Mouse (Mus musculus) embryonic facial prominence, embryonic 14.5 days (tissue): ENCODE measurements around the gene Hpgds. TPM values are rescaled to one million over a fixed set of nuclear protein-coding genes. Genes with fewer than 3 reads are reported as not detected.

Experiments used
- ATAC-seq: fragments of 200-750 bp; cut with Nextera tagmentation; 2 replicates; pipeline ENCODE4 v1.8.0; 2017; ENCODE audit warnings: low read depth, moderate number of reproducible peaks, moderate TSS enrichment
- DNase-seq: peaks from one replicate; pipeline ENCODE4 v3.0.0-alpha.2; 2015; ENCODE audit warnings: low spot score
- H3K27ac ChIP-seq: fragments of 300-500 bp; sonication (generic); replicated peaks from 2 replicates; pipeline ENCODE4 v1.5.1; 2014; ENCODE audit warnings: low read depth, mild to moderate bottlenecking, low read length, moderate library complexity
- H3K27me3 ChIP-seq: fragments of 300-500 bp; sonication (generic); replicated peaks from 2 replicates; pipeline ENCODE4 v1.6.1; 2014; ENCODE audit warnings: low read length; ENCODE audit not compliant: control insufficient read depth, insufficient read depth
- H3K36me3 ChIP-seq: fragments of 300-500 bp; sonication (generic); 2 replicates; pipeline ENCODE4 v1.6.1; 2014; ENCODE audit warnings: low read length, mixed read lengths; ENCODE audit not compliant: control insufficient read depth, insufficient read depth
- H3K4me1 ChIP-seq: fragments of 300-500 bp; sonication (generic); 2 replicates; pipeline ENCODE4 v1.6.1; 2014; ENCODE audit warnings: antibody characterized with exemption, low read length; ENCODE audit not compliant: control insufficient read depth, insufficient read depth
- H3K4me2 ChIP-seq: fragments of 300-500 bp; sonication (generic); 2 replicates; pipeline ENCODE4 v1.6.1; 2014; ENCODE audit warnings: low read depth, mild to moderate bottlenecking, low read length, moderate library complexity, mixed read lengths
- H3K4me3 ChIP-seq: fragments of 300-500 bp; sonication (generic); 2 replicates; pipeline ENCODE4 v1.5.1; 2014; ENCODE audit warnings: low read depth, mild to moderate bottlenecking, low read length
- H3K9ac ChIP-seq: fragments of 300-500 bp; sonication (generic); 2 replicates; pipeline ENCODE4 v1.6.1; 2014; ENCODE audit warnings: low read depth, mild to moderate bottlenecking, low read length, moderate library complexity, mixed read lengths
- H3K9me3 ChIP-seq: fragments of 300-500 bp; sonication (generic); 2 replicates; pipeline ENCODE4 v1.6.1; 2016; ENCODE audit warnings: low read length; ENCODE audit not compliant: control insufficient read depth
- WGBS: fragments of 180-500 bp; shearing (Covaris S2); extraction: QIAGEN DNeasy Blood & Tissue Kit; methylation state at CpG from one replicate; pipeline ENCODE4 v1.1.7; 2014; 5-methylcytosine and 5-hydroxymethylcytosine counted together
- polyA plus RNA-seq: library from polyadenylated mRNA; unstranded; fragments of >200 nt; fragmentation: Nextera tagmentation; extraction: Ambion mirVana; gene quantifications from 2 replicates; pipeline ENCODE4 v1.2.1, GENCODE M21; 2014

Hpgds gene
- polyA plus RNA-seq, result 9.9 and 12.1 TPM in 2 replicates

DNA sequence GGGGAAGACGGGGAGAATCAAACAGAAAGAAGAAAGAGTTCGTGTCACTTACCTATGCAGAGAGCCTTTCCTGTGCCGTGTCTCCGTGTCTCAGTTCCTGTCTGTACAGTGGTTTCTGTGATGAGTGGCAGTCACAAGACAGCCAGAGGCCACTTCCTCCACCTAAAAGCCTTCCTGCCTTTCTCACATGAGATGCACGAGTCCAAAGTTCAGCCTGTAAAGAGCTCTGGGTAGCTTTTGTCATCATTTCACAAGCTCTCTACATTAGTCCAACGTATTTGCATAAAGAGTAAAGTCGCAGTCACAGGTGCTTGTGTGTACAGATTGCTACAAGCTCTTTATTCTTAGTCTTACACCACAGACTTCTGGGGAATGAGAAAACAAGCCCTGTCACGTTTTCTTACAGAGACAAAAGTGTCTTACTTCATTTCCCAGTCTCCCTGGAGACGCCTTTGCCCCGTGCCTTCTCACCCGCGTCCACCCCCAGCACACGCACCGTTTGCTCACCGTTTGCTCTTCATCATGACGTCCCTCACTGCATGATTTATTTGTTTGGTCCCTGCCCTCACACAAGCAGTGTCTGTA is at the start of gene Hpgds:
Gene Hpgds (minus strand): TSS at position 288 of the 585 bp plus-strand sequence.
- no peaks in the 10 kb centered on the region for H3K27me3 ChIP-seq
- no peaks in the 10 kb centered on the region for H3K9me3 ChIP-seq
- H3K9ac ChIP-seq, result no peak within 1 kb of the TSS
- H3K4me2 ChIP-seq, result 0 out of 2 replicates have a peak within 1 kb of the TSS, but pooled peaks have one; percentile 20
- H3K36me3 ChIP-seq, result no peaks in the 10 kb centered on the region
- 0 out of 2 replicates have a peak within 1 kb of the TSS, but pooled peaks have one; percentile 6 for H3K4me3 ChIP-seq
- no peak within 1 kb of the TSS for H3K27ac ChIP-seq
- WGBS, result 60% methylated on average over 16 of the region's 16 CpGs
- no peak for ATAC-seq
- DNase-seq, result peak; percentile 48
- H3K4me1 ChIP-seq, result no peaks in the 10 kb centered on the region

DNA sequence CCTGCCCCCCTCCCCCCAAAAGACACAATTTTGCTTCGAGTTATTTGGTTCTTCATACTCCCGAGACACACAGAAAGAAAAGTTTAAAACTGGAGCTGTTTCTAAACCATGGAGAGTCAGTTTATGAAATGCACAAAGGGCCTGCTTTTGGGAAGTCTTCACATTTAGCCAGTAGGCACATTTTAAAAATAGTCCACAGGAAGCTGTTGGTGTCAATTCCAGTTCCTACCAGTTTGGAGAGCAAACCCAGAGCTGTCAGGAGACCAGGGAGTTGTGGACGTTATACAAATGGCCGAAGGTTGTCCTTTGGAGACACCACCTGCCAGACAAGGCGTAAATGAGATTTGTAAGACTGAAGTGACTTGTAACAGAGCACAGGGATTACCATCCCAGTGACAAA is 20.3 kb upstream of the Hpgds start:
- no peaks in the 10 kb centered on the region for H3K4me1 ChIP-seq
- no peak overlapping the region for H3K4me2 ChIP-seq
- ATAC-seq (no peak), DNase-seq (no peak)
- H3K9ac ChIP-seq, result no peak overlapping the region
- no peaks in the 10 kb centered on the region for H3K9me3 ChIP-seq
- H3K27me3 ChIP-seq, result no peaks in the 10 kb centered on the region
- no peak overlapping the region for H3K27ac ChIP-seq
- WGBS, result 47% methylated on average over 5 of the region's 5 CpGs
- H3K36me3 ChIP-seq, result no peaks in the 10 kb centered on the region
- H3K4me3 ChIP-seq, result no peak overlapping the region

GRCm38 (mm10) chr6:65164137-65164536 is 19.4 kb upstream of the Hpgds start:
- DNase-seq, result no peak
- no peaks in the 10 kb centered on the region for H3K9me3 ChIP-seq
- H3K36me3 ChIP-seq, result no peaks in the 10 kb centered on the region
- no peaks in the 10 kb centered on the region for H3K27me3 ChIP-seq
- ATAC-seq, result no peak
- H3K27ac ChIP-seq, result no peak overlapping the region
- no peak overlapping the region for H3K9ac ChIP-seq
- no peaks in the 10 kb centered on the region for H3K4me1 ChIP-seq
- WGBS, result 67% methylated on average over 6 of the region's 6 CpGs
- H3K4me2 ChIP-seq, result no peak overlapping the region
- H3K4me3 ChIP-seq, result no peak overlapping the region

DNA sequence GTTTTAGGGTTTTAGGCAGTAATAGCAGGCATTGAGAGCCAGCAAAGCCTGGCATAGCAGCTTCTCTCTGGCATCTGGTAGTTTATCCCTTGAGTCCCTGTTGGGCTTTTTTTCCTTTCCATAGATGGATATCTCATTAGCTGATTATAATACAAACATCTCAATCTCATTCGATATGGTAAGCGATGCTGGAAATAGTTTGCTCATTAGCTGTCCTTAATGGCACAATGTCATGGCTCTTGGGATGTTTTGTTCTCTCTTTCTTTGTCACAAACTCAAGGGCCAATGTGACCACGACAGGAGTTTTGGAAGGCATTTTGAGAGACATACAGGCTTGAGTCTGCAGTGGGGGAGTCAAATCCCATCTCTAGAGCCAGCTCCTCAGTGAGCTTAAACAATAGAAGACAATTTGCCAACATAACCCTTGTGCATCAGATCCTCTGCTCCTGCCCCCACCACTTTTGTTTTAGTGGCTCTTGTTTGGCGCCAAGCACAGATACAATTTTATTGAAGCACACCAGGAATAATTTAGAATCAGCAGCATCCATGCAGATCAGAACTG is 14.8 kb upstream of the Hpgds start:
- no peaks in the 10 kb centered on the region for H3K9me3 ChIP-seq
- DNase-seq (no peak), ATAC-seq (no peak)
- H3K9ac ChIP-seq, result no peak overlapping the region
- H3K27ac ChIP-seq, result no peak overlapping the region
- H3K36me3 ChIP-seq, result no peaks in the 10 kb centered on the region
- H3K4me2 ChIP-seq, result no peak overlapping the region
- H3K4me3 ChIP-seq, result no peak overlapping the region
- 79% methylated on average over 4 of the region's 4 CpGs for WGBS
- no peaks in the 10 kb centered on the region for H3K27me3 ChIP-seq
- no peaks in the 10 kb centered on the region for H3K4me1 ChIP-seq

GRCm38 (mm10) chr6:65157042-65157441 is 12.3 kb upstream of the Hpgds start:
- Histone ChIP-seq H3K4me3 (no peak overlapping the region), H3K9me3 (no peaks in the 10 kb centered on the region), H3K9ac (no peak overlapping the region), H3K4me2 (no peak overlapping the region), H3K27ac (no peak overlapping the region), H3K36me3 (no peaks in the 10 kb centered on the region), H3K4me1 (no peaks in the 10 kb centered on the region), H3K27me3 (no peaks in the 10 kb centered on the region)
- DNase-seq, result no peak
- ATAC-seq, result no peak
- 89% methylated on average over 4 of the region's 4 CpGs for WGBS

DNA sequence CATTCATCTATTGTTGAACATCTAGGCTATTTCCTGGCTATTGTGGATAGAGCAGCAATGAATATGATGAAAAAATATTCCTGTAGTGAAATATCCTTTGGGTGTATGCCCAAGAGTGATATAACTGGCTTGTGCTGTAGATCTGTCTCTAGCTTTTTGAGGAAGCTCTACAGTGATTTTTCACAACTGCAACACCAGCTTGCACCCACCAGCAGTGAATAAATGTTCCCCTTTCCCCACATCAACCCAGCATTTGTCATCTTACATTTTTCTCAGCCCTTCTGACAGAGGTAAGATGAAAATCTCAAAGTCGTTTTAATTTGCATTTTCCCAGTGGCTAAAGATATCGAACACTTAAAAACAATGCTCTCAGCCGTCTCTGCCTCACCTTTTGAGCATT is 8.9 kb upstream of the Hpgds start:
- no peak for DNase-seq
- Histone ChIP-seq H3K9ac (no peak overlapping the region), H3K27ac (no peak overlapping the region), H3K9me3 (no peaks in the 10 kb centered on the region), H3K36me3 (no peaks in the 10 kb centered on the region), H3K4me1 (0 out of 2 replicates have a peak, but pooled peaks cover 3% of the 10 kb centered on the region), H3K27me3 (no peaks in the 10 kb centered on the region), H3K4me3 (no peak overlapping the region), H3K4me2 (no peak overlapping the region)
- 67% methylated on average over 3 of the region's 3 CpGs for WGBS
- no peak for ATAC-seq

GRCm38 (mm10) chr6:65150703-65151102 is 6.0 kb upstream of the Hpgds start:
- ATAC-seq (no peak), DNase-seq (no peak)
- peak overlapping the region; percentile 47; the same call in 1 of the 2 replicates for H3K9ac ChIP-seq
- WGBS, result 6% methylated on average over 22 of the region's 22 CpGs
- no peaks in the 10 kb centered on the region for H3K9me3 ChIP-seq
- H3K27ac ChIP-seq, result no peak overlapping the region
- peak overlapping the region; percentile 13 for H3K4me3 ChIP-seq
- H3K4me1 ChIP-seq, result 0 out of 2 replicates have a peak, but pooled peaks cover 3% of the 10 kb centered on the region
- no peaks in the 10 kb centered on the region for H3K36me3 ChIP-seq
- H3K27me3 ChIP-seq, result no peaks in the 10 kb centered on the region
- peak overlapping the region; percentile 45 for H3K4me2 ChIP-seq

GRCm38 (mm10) chr6:65146363-65146762 is 1.7 kb upstream of the Hpgds start:
- H3K9ac ChIP-seq, result no peak overlapping the region
- H3K27me3 ChIP-seq, result no peaks in the 10 kb centered on the region
- ATAC-seq (no peak), DNase-seq (no peak)
- H3K4me2 ChIP-seq, result no peak overlapping the region
- no peak overlapping the region for H3K4me3 ChIP-seq
- no peaks in the 10 kb centered on the region for H3K36me3 ChIP-seq
- WGBS, result 82% methylated on average over 4 of the region's 4 CpGs
- no peaks in the 10 kb centered on the region for H3K9me3 ChIP-seq
- 0 out of 2 replicates have a peak, but pooled peaks cover 3% of the 10 kb centered on the region for H3K4me1 ChIP-seq
- no peak overlapping the region for H3K27ac ChIP-seq

GRCm38 (mm10) chr6:65142316-65142715 is 2.4 kb downstream of the Hpgds start:
- DNase-seq (no peak), ATAC-seq (no peak)
- Histone ChIP-seq H3K27ac (no peak overlapping the region), H3K27me3 (no peaks in the 10 kb centered on the region), H3K9me3 (no peaks in the 10 kb centered on the region), H3K36me3 (no peaks in the 10 kb centered on the region), H3K9ac (no peak overlapping the region), H3K4me3 (no peak overlapping the region), H3K4me2 (no peak overlapping the region), H3K4me1 (no peaks in the 10 kb centered on the region)
- 72% methylated on average over 1 of the region's 1 CpGs for WGBS
